Mouse (Mus musculus) lung, embryonic 15.5 days (tissue): ENCODE measurements around the gene Slc5a8. TPM values are rescaled to one million over a fixed set of nuclear protein-coding genes. Genes with fewer than 3 reads are reported as not detected.

Experiments used
- ATAC-seq: fragments of 200-750 bp; cut with Nextera tagmentation; 2 replicates; pipeline ENCODE4 v1.8.0; 2017; ENCODE audit warnings: moderate number of reproducible peaks, borderline replicate concordance; ENCODE audit not compliant: low FRiP score, low TSS enrichment; ENCODE audit errors: extremely low read depth
- H3K27ac ChIP-seq: fragments of 300-500 bp; sonication (generic); 2 replicates; pipeline ENCODE4 v1.5.1; 2015; ENCODE audit warnings: moderate library complexity, mild to moderate bottlenecking, inconsistent platforms
- H3K27me3 ChIP-seq: fragments of 300-500 bp; sonication (generic); 2 replicates; pipeline ENCODE4 v1.6.1; 2015; ENCODE audit warnings: inconsistent platforms
- H3K36me3 ChIP-seq: fragments of 300-500 bp; sonication (generic); 2 replicates; pipeline ENCODE4 v1.6.1; 2015; ENCODE audit warnings: inconsistent platforms
- H3K4me1 ChIP-seq: fragments of 300-500 bp; sonication (generic); 2 replicates; pipeline ENCODE4 v1.6.1; 2015; ENCODE audit warnings: inconsistent platforms
- H3K4me2 ChIP-seq: fragments of 300-500 bp; sonication (generic); 2 replicates; pipeline ENCODE4 v1.6.1; 2015; ENCODE audit warnings: inconsistent platforms, mild to moderate bottlenecking, moderate library complexity
- H3K4me3 ChIP-seq: fragments of 300-500 bp; sonication (generic); 2 replicates; pipeline ENCODE4 v1.5.1; 2015; ENCODE audit warnings: mild to moderate bottlenecking, inconsistent platforms
- H3K9ac ChIP-seq: fragments of 300-500 bp; sonication (generic); 2 replicates; pipeline ENCODE4 v1.6.1; 2015; ENCODE audit warnings: inconsistent platforms
- H3K9me3 ChIP-seq: fragments of 300-500 bp; sonication (generic); 2 replicates; pipeline ENCODE4 v1.6.1; 2016; ENCODE audit warnings: inconsistent platforms
- WGBS: fragments of 180-500 bp; shearing (Covaris S2); methylation state at CpG from one replicate; pipeline ENCODE4 v1.1.7; 2015; 5-methylcytosine and 5-hydroxymethylcytosine counted together
- polyA plus RNA-seq: library from polyadenylated mRNA; unstranded; fragments of >200 nt; fragmentation: Nextera tagmentation; extraction: Ambion mirVana; gene quantifications from 2 replicates; pipeline ENCODE4 v1.2.1, GENCODE M21; 2015

Gene Slc5a8
- polyA plus RNA-seq, 1 experiment from 2014 or later, result 0.11 TPM

- Histone ChIP-seq H3K9ac (no peak overlapping the region), H3K36me3 (no peaks in the 10 kb centered on the region), H3K9me3 (no peaks in the 10 kb centered on the region), H3K27me3 (peaks cover 30% of the 10 kb centered on the region), H3K27ac (no peak overlapping the region), H3K4me3 (no peak overlapping the region), H3K4me1 (no peaks in the 10 kb centered on the region), H3K4me2 (no peak overlapping the region)
- no peak for ATAC-seq
- 60% methylated on average over 2 of the region's 2 CpGs for WGBS
Observed at GRCm38 (mm10) chr10:88888376-88888775, 2.6 kb downstream of the Slc5a8 start.

DNA sequence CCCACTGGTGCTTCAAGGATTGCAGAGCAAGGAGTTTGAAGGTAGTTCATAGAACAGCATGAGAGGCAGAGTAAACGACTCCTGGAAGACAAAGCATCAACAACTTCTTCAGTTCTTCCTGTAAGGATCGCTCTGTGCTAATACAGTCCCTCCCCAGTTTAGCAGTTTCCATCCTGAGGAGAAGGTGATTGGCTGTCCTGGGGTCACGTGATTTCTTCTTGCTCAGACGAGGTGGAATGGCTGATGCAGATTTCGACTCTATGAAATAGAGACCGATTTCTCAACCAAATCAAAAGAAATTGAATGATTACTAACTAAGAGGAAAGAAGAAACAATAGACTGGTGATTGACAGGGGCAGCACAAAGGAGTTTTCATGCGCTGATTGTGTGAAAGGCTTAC, 5.6 kb downstream of the Slc5a8 start:
- no peak overlapping the region for H3K9ac ChIP-seq
- ATAC-seq, result no peak
- H3K4me3 ChIP-seq, result no peak overlapping the region
- no peaks in the 10 kb centered on the region for H3K4me1 ChIP-seq
- WGBS, result 76% methylated on average over 7 of the region's 7 CpGs
- H3K4me2 ChIP-seq, result no peak overlapping the region
- H3K36me3 ChIP-seq, result no peaks in the 10 kb centered on the region
- H3K9me3 ChIP-seq, result no peaks in the 10 kb centered on the region
- peaks cover 11% of the 10 kb centered on the region for H3K27me3 ChIP-seq
- H3K27ac ChIP-seq, result no peak overlapping the region

DNA sequence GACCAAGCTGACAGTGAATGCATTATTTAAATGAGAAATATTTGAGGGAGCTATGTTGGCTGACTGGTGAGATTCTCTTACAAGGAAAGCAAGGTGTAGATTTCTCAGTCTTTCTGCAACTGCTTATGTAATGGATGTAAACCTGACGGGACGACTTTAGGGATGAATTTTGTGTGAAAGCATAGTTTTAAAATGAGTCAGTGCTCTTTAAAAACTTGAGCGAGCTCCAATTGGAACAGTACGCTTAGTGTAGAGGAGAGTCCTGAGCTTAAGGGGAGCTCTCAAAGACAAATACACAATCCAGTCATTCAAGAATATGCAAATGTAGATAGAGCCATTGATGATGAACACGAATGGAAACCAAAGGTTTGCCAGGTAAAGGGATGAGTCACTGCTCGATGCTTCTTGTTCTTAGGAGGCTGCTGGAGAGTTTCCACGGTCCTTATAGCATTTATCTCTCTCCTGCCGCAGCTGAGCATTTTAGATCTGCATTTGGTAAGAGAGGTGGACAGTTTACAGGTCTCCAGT, 6.8 kb downstream of the Slc5a8 start:
- no peaks in the 10 kb centered on the region for H3K9me3 ChIP-seq
- no peak overlapping the region for H3K4me2 ChIP-seq
- H3K4me1 ChIP-seq, result no peaks in the 10 kb centered on the region
- ATAC-seq, result no peak
- H3K36me3 ChIP-seq, result no peaks in the 10 kb centered on the region
- H3K4me3 ChIP-seq, result no peak overlapping the region
- H3K27me3 ChIP-seq, result no peaks in the 10 kb centered on the region; the same call in 1 of the 2 replicates
- WGBS, result 62% methylated on average over 8 of the region's 8 CpGs
- H3K9ac ChIP-seq, result no peak overlapping the region
- H3K27ac ChIP-seq, result no peak overlapping the region

- Histone ChIP-seq H3K27me3 (no peaks in the 10 kb centered on the region), H3K4me2 (no peak overlapping the region), H3K27ac (no peak overlapping the region), H3K4me3 (no peak overlapping the region), H3K9ac (no peak overlapping the region), H3K36me3 (no peaks in the 10 kb centered on the region), H3K9me3 (no peaks in the 10 kb centered on the region), H3K4me1 (no peaks in the 10 kb centered on the region)
- no peak for ATAC-seq
- WGBS, result 64% methylated on average over 6 of the region's 6 CpGs
Observed at GRCm38 (mm10) chr10:88897032-88897431, 11.2 kb downstream of the Slc5a8 start.

GRCm38 (mm10) chr10:88949649-88950296, 64.0 kb downstream of the Slc5a8 start:
- 88% methylated on average over 12 of the region's 12 CpGs for WGBS
- Histone ChIP-seq H3K36me3 (no peaks in the 10 kb centered on the region), H3K9me3 (no peaks in the 10 kb centered on the region), H3K4me3 (no peak overlapping the region), H3K4me1 (no peaks in the 10 kb centered on the region), H3K4me2 (no peak overlapping the region), H3K27ac (no peak overlapping the region), H3K27me3 (no peaks in the 10 kb centered on the region), H3K9ac (no peak overlapping the region)
- ATAC-seq, result no peak

GRCm38 (mm10) chr10:88950297-88950653, 64.5 kb downstream of the Slc5a8 start:
- H3K4me3 ChIP-seq, result no peak overlapping the region
- 75% methylated on average over 4 of the region's 4 CpGs for WGBS
- no peak overlapping the region for H3K27ac ChIP-seq
- ATAC-seq, result no peak
- no peaks in the 10 kb centered on the region for H3K27me3 ChIP-seq
- no peaks in the 10 kb centered on the region for H3K4me1 ChIP-seq
- no peak overlapping the region for H3K4me2 ChIP-seq
- no peaks in the 10 kb centered on the region for H3K36me3 ChIP-seq
- no peaks in the 10 kb centered on the region for H3K9me3 ChIP-seq
- H3K9ac ChIP-seq, result no peak overlapping the region

GRCm38 (mm10) chr10:88960791-88961190, 75.0 kb downstream of the Slc5a8 start:
- ATAC-seq, result no peak
- WGBS, result 67% methylated on average over 5 of the region's 5 CpGs
- H3K27ac ChIP-seq, result no peak overlapping the region
- no peak overlapping the region for H3K9ac ChIP-seq
- H3K4me2 ChIP-seq, result no peak overlapping the region
- no peaks in the 10 kb centered on the region for H3K9me3 ChIP-seq
- no peaks in the 10 kb centered on the region for H3K36me3 ChIP-seq
- no peaks in the 10 kb centered on the region for H3K27me3 ChIP-seq
- H3K4me1 ChIP-seq, result no peaks in the 10 kb centered on the region
- H3K4me3 ChIP-seq, result no peak overlapping the region

- Histone ChIP-seq H3K36me3 (no peaks in the 10 kb centered on the region), H3K9ac (no peak overlapping the region), H3K4me1 (no peaks in the 10 kb centered on the region), H3K27me3 (no peaks in the 10 kb centered on the region), H3K9me3 (no peaks in the 10 kb centered on the region), H3K4me2 (no peak overlapping the region), H3K27ac (no peak overlapping the region), H3K4me3 (no peak overlapping the region)
- no peak for ATAC-seq
- WGBS, result 85% methylated on average over 5 of the region's 5 CpGs
Observed at GRCm38 (mm10) chr10:88968586-88968985, 82.8 kb downstream of the Slc5a8 start.

GRCm38 (mm10) chr10:88970951-88971725, 85.3 kb downstream of the Slc5a8 start:
- H3K9ac ChIP-seq, result no peak overlapping the region
- no peaks in the 10 kb centered on the region for H3K27me3 ChIP-seq
- no peaks in the 10 kb centered on the region for H3K4me1 ChIP-seq
- H3K4me2 ChIP-seq, result no peak overlapping the region
- H3K9me3 ChIP-seq, result no peaks in the 10 kb centered on the region
- no peaks in the 10 kb centered on the region for H3K36me3 ChIP-seq
- no peak overlapping the region for H3K27ac ChIP-seq
- no peak overlapping the region for H3K4me3 ChIP-seq
- no peak for ATAC-seq
- 59% methylated on average over 7 of the region's 7 CpGs for WGBS

GRCm38 (mm10) chr10:88978932-88979331, 93.1 kb downstream of the Slc5a8 start:
- Histone ChIP-seq H3K4me2 (no peak overlapping the region), H3K9me3 (no peaks in the 10 kb centered on the region), H3K4me3 (no peak overlapping the region), H3K4me1 (no peaks in the 10 kb centered on the region), H3K36me3 (no peaks in the 10 kb centered on the region), H3K27me3 (no peaks in the 10 kb centered on the region), H3K27ac (no peak overlapping the region), H3K9ac (no peak overlapping the region)
- 83% methylated on average over 6 of the region's 6 CpGs for WGBS
- ATAC-seq, result no peak
